Mouse (Mus musculus) lung, embryonic 14.5 days (tissue): ENCODE data around the gene Col4a2. TPM values are rescaled to one million over a fixed set of nuclear protein-coding genes. Genes with fewer than 3 reads are reported as not detected.

Source experiments
- ATAC-seq: fragments of 200-750 bp; cut with Nextera tagmentation; 2 replicates; pipeline ENCODE4 v1.8.0; 2017; ENCODE audit warnings: mild to moderate bottlenecking, moderate TSS enrichment, moderate library complexity; ENCODE audit not compliant: insufficient read depth
- DNase-seq: peaks from one replicate; pipeline ENCODE4 v3.0.0-alpha.2; 2015
- H3K27ac ChIP-seq: fragments of 300-500 bp; sonication (generic); 2 replicates; pipeline ENCODE4 v1.5.1; 2014; ENCODE audit warnings: low read depth, mild to moderate bottlenecking, moderate library complexity
- H3K27me3 ChIP-seq: fragments of 300-500 bp; sonication (generic); 2 replicates; pipeline ENCODE4 v1.6.1; 2014; ENCODE audit warnings: low read length, control low read depth; ENCODE audit not compliant: insufficient read depth
- H3K36me3 ChIP-seq: fragments of 300-500 bp; sonication (generic); 2 replicates; pipeline ENCODE4 v1.6.1; 2014; ENCODE audit warnings: control low read depth; ENCODE audit not compliant: insufficient read depth
- H3K4me1 ChIP-seq: fragments of 300-500 bp; sonication (generic); 2 replicates; pipeline ENCODE4 v1.6.1; 2014; ENCODE audit warnings: antibody characterized with exemption, control low read depth; ENCODE audit not compliant: insufficient read depth
- H3K4me2 ChIP-seq: fragments of 300-500 bp; sonication (generic); 2 replicates; pipeline ENCODE4 v1.6.1; 2014; ENCODE audit warnings: mild to moderate bottlenecking
- H3K4me3 ChIP-seq: fragments of 300-500 bp; sonication (generic); 2 replicates; pipeline ENCODE4 v1.5.1; 2014; ENCODE audit warnings: low read depth, low read length
- H3K9ac ChIP-seq: fragments of 300-500 bp; sonication (generic); 2 replicates; pipeline ENCODE4 v1.6.1; 2014
- H3K9me3 ChIP-seq: fragments of 300-500 bp; sonication (generic); 2 replicates; pipeline ENCODE4 v1.6.1; 2016; ENCODE audit warnings: low read depth, low read length, control low read depth
- CTCF ChIP-seq: IDR thresholded peaks from 2 replicates; pipeline ENCODE4 v1.5.1; 2016; ENCODE audit warnings: antibody characterized with exemption, low read depth
- WGBS: fragments of 180-500 bp; shearing (Covaris S2); extraction: QIAGEN DNeasy Blood & Tissue Kit; methylation state at CpG from one replicate; pipeline ENCODE4 v1.1.7; 2014; 5-methylcytosine and 5-hydroxymethylcytosine counted together
- polyA plus RNA-seq: library from polyadenylated mRNA; unstranded; fragments of >200 nt; fragmentation: Nextera tagmentation; extraction: Ambion mirVana; gene quantifications from 2 replicates; pipeline ENCODE4 v1.2.1, GENCODE M21; 2014

The Col4a2 gene
- polyA plus RNA-seq, 1 experiment from 2014 or later = 111 TPM

DNA sequence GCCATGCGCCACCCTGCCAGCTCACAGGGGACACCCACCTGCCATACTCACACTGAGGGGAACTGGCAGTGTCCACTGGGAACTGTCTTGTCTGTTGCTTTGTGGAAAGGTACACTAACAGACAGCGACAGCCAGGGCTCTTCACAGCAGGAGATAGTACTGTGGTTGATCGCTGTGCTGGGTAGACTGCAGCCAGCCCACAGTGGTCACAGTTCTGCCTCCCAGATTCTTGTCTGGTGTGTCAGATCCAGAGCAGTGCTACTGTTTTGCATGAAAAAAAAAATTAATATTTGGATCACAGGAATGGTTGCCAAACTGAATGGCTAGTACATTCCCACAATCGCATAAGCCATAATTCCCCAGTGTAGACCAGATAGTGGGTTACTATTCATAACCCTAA, 74.7 kb downstream of the Col4a2 start:
- Histone ChIP-seq H3K9ac (no peak overlapping the region), H3K27me3 (no peaks in the 10 kb centered on the region), H3K9me3 (no peaks in the 10 kb centered on the region; the same call in 1 of the 2 replicates), H3K27ac (no peak overlapping the region), H3K4me2 (no peak overlapping the region), H3K4me3 (no peak overlapping the region), H3K4me1 (peaks cover 5% of the 10 kb centered on the region; the same call in 1 of the 2 replicates), H3K36me3 (no peaks in the 10 kb centered on the region)
- no peak for TF ChIP-seq CTCF
- ATAC-seq (no peak), DNase-seq (no peak)
- WGBS = 91% methylated on average over 4 of the region's 4 CpGs

DNA sequence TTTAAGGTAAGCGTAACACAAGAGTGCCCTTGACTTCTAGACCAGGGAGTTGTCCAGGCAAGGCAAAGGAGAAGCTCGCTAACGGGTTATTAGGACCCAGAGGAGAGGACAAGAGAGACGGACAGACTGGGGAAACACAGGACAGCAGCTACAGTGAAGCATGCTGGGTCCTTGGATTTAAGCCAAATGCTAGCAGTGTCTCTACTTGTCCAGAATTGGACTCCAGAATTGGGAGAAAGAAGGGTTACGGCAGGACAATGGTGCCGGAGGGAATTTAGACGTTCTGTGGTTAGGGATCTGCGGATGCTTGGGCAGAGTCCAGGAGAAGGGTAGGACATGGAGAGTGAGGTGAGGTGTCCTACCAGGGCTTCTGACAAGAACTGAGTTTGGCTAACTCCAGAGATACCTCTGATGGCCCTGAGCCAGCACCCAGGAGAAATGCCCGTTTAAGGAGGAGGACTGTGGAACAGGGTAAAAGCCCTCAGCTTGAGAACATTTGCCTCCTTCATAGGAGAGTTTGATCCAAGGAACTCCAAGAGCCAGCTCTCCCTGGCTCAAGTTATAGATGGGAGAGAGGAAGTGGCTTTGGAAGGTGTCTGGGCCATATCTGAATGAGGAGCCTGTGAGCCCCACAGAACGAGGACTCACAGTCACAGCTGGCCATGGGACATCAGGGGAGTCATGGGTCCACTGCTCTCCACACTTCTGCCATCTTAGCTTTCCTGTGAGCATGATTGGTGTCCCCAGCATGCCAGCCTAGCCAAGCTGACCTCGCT, 76.9 kb downstream of the Col4a2 start:
- H3K27ac ChIP-seq = no peak overlapping the region
- WGBS = 75% methylated on average over 11 of the region's 11 CpGs
- DNase-seq = peak; percentile 23

DNA sequence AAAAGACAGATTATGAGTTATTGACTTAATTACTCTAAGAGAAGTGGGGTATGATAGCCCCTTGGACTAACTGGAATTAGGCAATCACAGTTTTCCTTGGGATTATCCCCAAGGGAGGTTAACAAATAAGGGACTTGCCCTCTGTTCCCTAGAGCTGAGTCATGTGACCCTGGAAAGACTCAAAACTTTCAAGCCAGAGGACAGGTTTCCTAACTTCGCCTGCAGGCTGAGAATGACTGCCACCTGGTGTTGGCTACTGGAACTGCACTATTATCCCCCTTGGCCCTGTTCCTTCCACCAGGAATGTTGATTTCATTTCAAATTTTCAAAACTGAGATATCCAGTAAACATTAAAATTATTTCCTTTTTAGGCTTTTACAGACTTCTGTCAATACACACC, 80.1 kb downstream of the Col4a2 start:
- Histone ChIP-seq H3K4me1 (peaks cover 17% of the 10 kb centered on the region), H3K4me2 (peak overlapping the region; percentile 8; the same call in 1 of the 2 replicates), H3K9me3 (no peaks in the 10 kb centered on the region; the same call in 1 of the 2 replicates), H3K27ac (peak overlapping the region; percentile 90), H3K27me3 (no peaks in the 10 kb centered on the region), H3K9ac (no peak overlapping the region), H3K36me3 (no peaks in the 10 kb centered on the region; the same call in 1 of the 2 replicates), H3K4me3 (no peak overlapping the region)
- 6% methylated on average over 1 of the region's 1 CpGs for WGBS
- peak; percentile 63 for ATAC-seq
- peak; percentile 96 for TF ChIP-seq CTCF
- peak; percentile 96 for DNase-seq

More for the DNA sequence above, 76.9 kb downstream of the Col4a2 start:
- H3K4me2 ChIP-seq = no peak overlapping the region
- no peak overlapping the region for H3K9ac ChIP-seq
- no peaks in the 10 kb centered on the region for H3K27me3 ChIP-seq
- TF ChIP-seq CTCF = no peak
- no peaks in the 10 kb centered on the region for H3K36me3 ChIP-seq
- H3K4me3 ChIP-seq = no peak overlapping the region
- no peak for ATAC-seq
- peaks cover 14% of the 10 kb centered on the region for H3K4me1 ChIP-seq
- H3K9me3 ChIP-seq = no peaks in the 10 kb centered on the region; the same call in 1 of the 2 replicates

DNA sequence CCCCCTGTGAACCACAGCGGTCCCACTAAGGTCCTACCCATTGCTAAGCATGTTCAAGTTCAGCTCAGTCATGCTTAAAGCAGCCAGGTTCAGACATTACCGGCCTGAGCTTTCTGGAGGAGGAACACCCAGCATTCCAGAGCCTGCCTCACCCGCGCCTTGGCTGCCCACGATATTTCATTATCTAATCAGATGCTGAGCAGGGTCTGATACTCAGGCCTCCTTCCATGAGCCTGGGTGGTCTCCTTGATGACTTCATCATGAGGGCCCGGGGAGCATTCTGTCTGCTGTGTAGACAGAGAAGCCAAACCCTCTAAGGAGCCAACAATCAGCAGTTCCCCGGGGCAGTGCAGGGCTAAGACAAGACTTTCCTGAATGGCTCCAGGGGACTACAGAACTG, 80.6 kb downstream of the Col4a2 start:
- H3K4me2 ChIP-seq = peak overlapping the region; percentile 8; the same call in 1 of the 2 replicates
- H3K27ac ChIP-seq = peak overlapping the region; percentile 90
- no peaks in the 10 kb centered on the region; the same call in 1 of the 2 replicates for H3K9me3 ChIP-seq
- 16% methylated on average over 7 of the region's 7 CpGs for WGBS
- no peaks in the 10 kb centered on the region; the same call in 1 of the 2 replicates for H3K36me3 ChIP-seq
- H3K4me1 ChIP-seq = peaks cover 17% of the 10 kb centered on the region
- H3K4me3 ChIP-seq = no peak overlapping the region
- H3K27me3 ChIP-seq = no peaks in the 10 kb centered on the region
- ATAC-seq (peak; percentile 77), DNase-seq (peak; percentile 75)
- TF ChIP-seq CTCF = no peak
- H3K9ac ChIP-seq = no peak overlapping the region

DNA sequence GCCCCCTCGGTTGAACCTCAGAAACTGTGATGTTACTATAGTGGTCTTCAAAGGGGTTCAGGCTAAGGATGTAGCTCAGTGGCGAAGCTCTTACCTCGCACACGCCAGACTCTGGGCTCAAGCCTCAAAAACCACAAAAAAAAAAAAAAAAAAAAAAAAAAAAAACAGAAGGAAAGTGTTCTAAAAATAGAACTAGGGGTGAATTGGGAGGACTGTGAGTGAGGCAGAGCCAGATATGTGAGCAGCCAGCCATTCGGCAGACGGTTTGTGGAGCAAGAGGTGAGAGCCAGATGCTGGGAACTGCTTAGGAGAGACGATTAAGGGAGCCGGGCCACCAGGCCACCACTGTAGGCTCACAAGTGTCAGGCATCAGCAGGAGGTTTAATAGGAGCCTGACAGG, 81.0 kb downstream of the Col4a2 start:
- H3K4me2 ChIP-seq = peak overlapping the region; percentile 19; the same call in 1 of the 2 replicates
- WGBS = 17% methylated on average over 8 of the region's 8 CpGs
- peak; percentile 65 for DNase-seq

DNA sequence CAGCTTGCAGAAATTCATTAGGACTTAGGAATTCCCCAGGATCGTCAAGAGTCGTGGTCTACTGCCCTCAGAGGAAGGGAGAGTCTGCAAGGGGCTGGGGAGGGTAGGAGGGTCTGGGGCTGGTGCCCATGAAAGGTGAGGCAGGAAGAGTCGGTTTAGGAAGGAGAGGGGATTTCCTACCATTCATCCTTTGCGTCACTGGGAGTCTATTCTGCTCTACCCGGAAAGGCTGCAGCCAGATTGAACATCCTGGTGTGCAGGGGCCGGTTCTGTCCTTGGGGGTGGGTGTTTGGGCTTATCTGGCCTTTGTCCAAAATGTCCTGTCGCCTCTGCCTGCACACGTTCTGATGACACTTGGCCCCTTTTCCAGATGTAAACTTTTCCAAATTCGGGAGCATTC, 82.2 kb downstream of the Col4a2 start:
- no peak overlapping the region for H3K4me3 ChIP-seq
- H3K36me3 ChIP-seq = no peaks in the 10 kb centered on the region; the same call in 1 of the 2 replicates
- H3K4me1 ChIP-seq = peaks cover 21% of the 10 kb centered on the region
- no peak for TF ChIP-seq CTCF
- WGBS = 31% methylated on average over 9 of the region's 9 CpGs
- no peak overlapping the region for H3K4me2 ChIP-seq
- ATAC-seq (no peak), DNase-seq (peak; percentile 75)
- H3K27me3 ChIP-seq = no peaks in the 10 kb centered on the region
- H3K9ac ChIP-seq = no peak overlapping the region
- H3K27ac ChIP-seq = peak overlapping the region; percentile 90; the same call in 1 of the 2 replicates
- H3K9me3 ChIP-seq = no peaks in the 10 kb centered on the region; the same call in 1 of the 2 replicates

More for the DNA sequence above, 81.0 kb downstream of the Col4a2 start:
- Histone ChIP-seq H3K9me3 (no peaks in the 10 kb centered on the region; the same call in 1 of the 2 replicates), H3K27ac (peak overlapping the region; percentile 90), H3K4me3 (no peak overlapping the region), H3K27me3 (no peaks in the 10 kb centered on the region), H3K4me1 (peaks cover 17% of the 10 kb centered on the region), H3K36me3 (no peaks in the 10 kb centered on the region; the same call in 1 of the 2 replicates), H3K9ac (no peak overlapping the region)
- TF ChIP-seq CTCF = no peak
- ATAC-seq = peak; percentile 30

DNA sequence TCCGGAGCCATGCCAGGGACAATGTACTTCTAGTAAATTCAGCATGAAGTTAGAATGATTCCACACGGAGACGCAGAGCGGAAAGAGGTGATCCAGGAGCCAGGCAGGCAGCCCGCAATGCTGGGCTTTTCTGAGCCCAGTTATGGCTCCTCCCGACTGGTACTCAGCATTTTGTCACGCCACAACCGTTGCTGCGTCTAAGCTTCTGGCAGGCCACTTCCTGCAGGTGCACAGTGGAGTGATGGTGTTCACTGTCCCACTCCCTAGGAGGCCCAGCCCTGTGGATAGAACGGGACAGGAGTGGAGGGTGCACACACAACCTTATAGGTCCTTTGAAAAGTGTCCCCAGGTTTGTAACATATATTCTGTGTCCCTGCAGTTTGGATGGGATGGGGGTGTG, 83.0 kb downstream of the Col4a2 start:
- peak overlapping the region; percentile 69 for H3K27ac ChIP-seq
- peaks cover 25% of the 10 kb centered on the region for H3K4me1 ChIP-seq
- ATAC-seq = no peak

More for the DNA sequence above, 83.0 kb downstream of the Col4a2 start:
- H3K9me3 ChIP-seq = no peaks in the 10 kb centered on the region; the same call in 1 of the 2 replicates
- no peaks in the 10 kb centered on the region; the same call in 1 of the 2 replicates for H3K36me3 ChIP-seq
- no peak overlapping the region for H3K4me3 ChIP-seq
- 59% methylated on average over 10 of the region's 10 CpGs for WGBS
- no peaks in the 10 kb centered on the region for H3K27me3 ChIP-seq
- TF ChIP-seq CTCF = no peak
- no peak overlapping the region for H3K4me2 ChIP-seq
- H3K9ac ChIP-seq = no peak overlapping the region
- DNase-seq = peak; percentile 32
